Mouse (Mus musculus) cerebellum, adult 2 months (tissue): ENCODE measurements at regions not wholly inside any gene's neighbourhood (a gene's known extent, or its start where the extent isn't known, plus 50 kb on each side); places are given as distances from the start of the nearest gene placed in this dataset.
"Not testable (repeated sequence)": the region's sequence is repeated elsewhere in the genome, so short reads cannot be mapped to it uniquely, and the experiment has no call there.

Experiments used
- CTCF ChIP-seq: fragments of 200-500 bp; IDR thresholded peaks from 2 replicates; pipeline ENCODE4 v1.5.1; 2011; ENCODE audit warnings: low read depth, mild to moderate bottlenecking, control low read depth, low read length, moderate library complexity, borderline replicate concordance; ENCODE audit not compliant: insufficient read depth
- POLR2A ChIP-seq: fragments of 200-500 bp; IDR thresholded peaks from 2 replicates; pipeline ENCODE4 v1.6.1; 2011; ENCODE audit warnings: low read length, control low read depth, borderline replicate concordance; ENCODE audit not compliant: insufficient read depth

- TF ChIP-seq CTCF, POLR2A: not testable (repeated sequence)
Measured at GRCm38 (mm10) chr12:18610581-18610980, 96.3 kb downstream of the 5730507C01Rik start.
